Mouse (Mus musculus): Measurements from ENCODE around the gene Map3k19.

Map3k19 gene

DNA sequence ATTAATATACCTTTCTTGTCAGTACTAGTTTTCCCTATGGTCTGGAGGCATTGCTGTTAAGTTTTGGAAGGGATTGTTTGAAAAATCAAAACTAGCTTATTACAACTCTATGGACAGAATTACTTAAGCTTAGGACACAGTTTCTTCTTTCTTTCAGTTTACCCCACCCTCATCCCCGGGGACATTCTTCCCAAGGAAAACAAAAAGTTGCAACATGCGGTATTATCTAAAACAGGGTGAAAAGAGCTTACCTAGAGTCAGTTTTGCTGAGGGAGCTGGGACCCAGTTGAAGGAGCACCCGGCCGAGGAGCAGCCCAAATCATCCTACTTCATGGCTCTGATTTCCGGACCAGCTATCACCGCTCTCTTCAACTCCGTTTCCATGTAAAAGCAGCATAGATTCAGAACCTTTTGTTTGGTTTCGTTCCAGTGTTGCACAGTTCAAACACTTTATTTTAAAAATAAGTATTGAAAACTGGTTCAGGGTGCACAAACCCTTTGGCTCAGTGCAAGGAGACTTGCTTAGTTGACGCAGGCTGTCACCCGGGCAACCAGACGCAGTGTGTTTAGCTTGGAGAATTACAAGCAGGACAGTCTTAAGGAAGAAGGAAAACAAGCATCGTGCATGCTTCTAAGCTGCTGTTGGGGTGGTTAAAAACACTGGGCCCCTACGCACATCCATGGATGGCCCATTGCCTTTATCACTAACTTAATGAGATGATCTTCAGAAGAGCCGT is at the start of gene Map3k19:
Gene Map3k19, minus strand, starts transcription at position 546 of the 737 bp plus-strand sequence.
- in situ Hi-C loops (cut with MseI, MboI), result no loop called here

DNA sequence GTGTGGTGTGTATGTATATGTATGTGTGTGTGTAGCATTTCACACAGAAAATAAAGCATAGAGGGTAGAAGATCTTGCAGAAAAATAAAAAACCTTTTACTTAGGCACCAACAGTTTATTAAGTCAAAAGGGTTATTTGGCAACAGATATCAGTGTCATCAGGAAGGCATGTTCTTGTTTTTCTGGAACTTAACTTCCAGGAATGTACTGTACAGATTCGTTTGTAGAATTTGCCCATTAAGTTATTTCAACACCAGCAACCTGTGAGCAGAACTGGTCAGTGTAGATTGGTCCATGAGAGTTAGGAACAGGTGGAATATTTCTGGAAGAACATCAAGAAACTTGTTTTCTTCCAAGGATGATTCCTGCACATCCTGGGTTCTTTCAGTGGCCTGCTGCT is 44.6 kb upstream of the Map3k19 start:
- in situ Hi-C loops (cut with MseI, MboI), result no loop called here

DNA sequence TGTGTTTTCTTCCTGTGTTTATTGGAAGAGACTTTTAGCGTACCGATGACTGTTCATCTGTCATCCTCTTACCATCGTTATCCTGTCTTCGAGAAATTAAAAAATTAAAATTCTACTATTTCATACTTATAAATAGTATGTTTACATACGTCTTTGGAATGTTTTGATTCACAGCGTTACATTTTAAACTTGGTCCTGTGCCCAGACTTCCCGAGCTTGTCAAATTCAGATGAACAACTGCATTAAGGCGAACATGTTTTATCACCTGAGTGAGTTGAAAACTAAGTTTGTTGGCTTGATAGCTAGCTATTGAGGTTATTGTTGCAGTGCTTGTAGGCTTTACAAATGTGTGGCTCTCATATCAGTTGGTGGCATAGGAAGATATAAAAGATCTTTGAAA is 14.4 kb upstream of the Map3k19 start:
- in situ Hi-C loops (cut with MseI, MboI), result no loop called here

DNA sequence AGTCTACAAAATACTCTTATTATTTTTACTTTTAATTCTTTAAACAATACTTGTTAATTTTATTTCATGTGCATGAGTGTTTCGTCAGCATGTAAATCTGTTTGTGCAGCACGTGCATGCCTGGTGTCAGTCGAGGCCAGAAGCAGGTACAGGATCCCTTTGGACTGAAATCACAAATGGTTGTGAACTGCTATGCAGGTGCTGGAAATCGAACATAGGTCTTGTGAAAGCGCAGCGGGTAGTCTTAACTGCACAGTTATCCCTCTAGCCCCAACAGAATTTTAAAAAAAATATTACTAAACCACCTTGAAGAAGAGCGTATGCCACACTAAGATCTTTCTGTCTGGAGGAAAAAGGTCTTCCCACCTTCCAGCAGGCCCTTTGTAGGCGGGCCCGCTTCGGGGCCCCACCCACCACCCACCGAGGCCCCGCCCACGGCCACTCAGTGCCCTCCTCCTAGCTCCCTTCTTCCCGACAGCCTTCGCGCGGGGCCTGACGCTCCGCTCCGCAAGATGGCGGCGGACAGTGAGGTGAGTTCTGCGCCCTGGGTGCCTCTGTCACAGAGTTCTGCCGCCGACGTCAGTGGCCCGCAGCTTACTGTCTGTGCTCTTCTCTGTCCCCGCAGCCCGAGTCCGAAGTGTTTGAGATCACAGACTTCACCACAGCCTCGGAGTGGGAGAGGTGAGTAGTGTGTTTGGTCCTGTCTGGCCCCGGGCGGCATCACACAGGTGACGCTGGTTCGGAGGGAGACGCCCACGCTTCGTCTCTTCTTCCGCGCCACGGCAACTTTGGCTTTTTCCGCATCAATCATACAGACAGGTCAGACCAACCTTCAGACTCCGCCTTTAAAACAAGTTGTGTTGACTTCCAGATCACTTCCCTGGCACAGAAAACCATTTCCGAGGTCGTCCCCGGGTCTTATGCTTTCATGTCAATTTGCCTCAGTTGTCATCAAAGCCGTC is 13.8 kb upstream of the Map3k19 start, which contains the start of gene Rab3gap1:
Gene Rab3gap1, plus strand, starts transcription at position 474 of the 962 bp plus-strand sequence.
- in situ Hi-C loops (cut with MseI, MboI), result no loop called here

DNA sequence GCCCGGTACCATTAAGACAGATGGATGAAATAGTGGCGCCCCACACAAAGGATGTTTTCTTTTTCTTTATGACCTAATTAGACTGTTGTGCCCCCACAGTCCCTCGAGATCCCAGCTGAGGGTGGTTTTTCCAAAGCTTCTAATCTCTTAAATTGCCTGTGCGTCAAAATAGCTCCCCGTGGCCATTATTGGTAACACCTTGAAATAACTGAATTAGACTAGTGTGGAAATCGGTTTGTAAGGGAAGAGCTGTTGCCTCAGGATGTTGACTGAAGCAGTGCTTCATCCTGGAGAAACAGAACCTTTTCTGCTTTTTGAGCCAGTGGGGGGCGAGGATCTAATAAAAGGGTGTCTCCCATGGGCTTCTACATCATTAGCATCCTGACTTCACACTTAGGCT is 9.0 kb upstream of the Map3k19 start:
- in situ Hi-C loops (cut with MseI, MboI), result no loop called here

DNA sequence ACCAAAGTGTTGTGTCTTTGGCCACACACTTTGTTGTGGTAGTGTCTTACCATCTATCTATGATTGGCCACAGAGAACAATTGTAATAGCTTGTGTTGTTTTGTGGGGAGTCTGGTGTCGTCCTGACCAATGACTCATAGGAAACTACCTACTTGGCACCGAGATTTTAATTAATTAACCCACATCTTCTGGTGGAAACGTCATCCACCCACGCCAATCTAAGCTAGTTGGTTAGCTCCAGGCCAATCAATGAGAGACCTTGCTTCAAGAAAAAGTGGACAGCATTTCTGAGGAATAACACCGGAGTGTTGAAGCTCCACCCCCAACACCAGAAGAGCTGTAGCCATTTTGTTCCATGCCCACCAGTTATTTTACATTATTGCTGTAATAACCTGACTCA is 7.1 kb upstream of the Map3k19 start:
- in situ Hi-C loops (cut with MseI, MboI), result no loop called here

DNA sequence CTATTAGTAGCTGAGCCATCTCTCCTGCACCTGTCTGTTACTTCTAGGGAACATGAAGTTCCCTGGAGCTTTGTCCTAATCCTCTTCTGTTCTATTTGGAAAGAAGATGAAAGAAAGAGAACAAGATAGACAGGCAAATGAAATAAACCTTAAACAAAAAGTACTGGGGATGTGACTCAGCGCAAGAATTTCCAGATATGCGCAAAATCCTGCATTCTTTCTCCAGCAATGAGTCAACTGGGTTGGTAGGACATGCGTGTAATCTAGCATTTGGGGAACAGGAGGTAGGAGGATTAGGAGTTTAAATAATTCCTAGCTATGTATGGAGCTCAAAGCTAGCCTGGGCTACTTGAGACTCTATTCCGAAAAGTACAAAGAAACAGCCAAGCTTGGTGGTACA is 5.7 kb upstream of the Map3k19 start:
- in situ Hi-C loops (cut with MseI, MboI), result no loop called here

DNA sequence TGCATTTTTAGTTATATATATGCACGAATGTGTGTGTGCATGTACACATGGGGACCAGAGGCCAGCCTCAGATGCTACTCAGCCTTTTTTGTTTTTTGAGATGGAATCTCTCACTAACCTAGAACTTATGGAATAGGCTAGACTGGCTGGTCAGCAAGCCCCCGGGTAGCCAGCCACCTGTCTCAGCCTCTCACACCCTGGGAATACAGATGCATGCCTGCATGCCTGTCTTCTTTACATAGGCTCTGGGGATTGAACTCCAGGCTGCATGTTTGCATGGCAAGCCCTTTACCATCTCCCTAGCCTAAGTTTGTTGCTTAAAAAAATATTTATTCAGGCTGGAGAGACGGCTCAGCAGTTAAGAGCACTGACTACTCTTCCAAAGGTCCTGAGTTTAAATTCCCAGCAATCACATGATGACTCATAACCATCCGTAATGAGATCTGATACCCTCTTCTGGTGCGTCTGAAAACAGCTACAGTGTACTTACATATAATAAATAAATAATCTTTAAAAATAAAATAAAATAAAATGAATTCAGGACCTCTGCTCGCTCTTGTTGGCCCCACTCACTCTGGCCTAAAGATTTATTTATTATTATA is 5.1 kb upstream of the Map3k19 start:
- in situ Hi-C loops (cut with MseI, MboI), result no loop called here

DNA sequence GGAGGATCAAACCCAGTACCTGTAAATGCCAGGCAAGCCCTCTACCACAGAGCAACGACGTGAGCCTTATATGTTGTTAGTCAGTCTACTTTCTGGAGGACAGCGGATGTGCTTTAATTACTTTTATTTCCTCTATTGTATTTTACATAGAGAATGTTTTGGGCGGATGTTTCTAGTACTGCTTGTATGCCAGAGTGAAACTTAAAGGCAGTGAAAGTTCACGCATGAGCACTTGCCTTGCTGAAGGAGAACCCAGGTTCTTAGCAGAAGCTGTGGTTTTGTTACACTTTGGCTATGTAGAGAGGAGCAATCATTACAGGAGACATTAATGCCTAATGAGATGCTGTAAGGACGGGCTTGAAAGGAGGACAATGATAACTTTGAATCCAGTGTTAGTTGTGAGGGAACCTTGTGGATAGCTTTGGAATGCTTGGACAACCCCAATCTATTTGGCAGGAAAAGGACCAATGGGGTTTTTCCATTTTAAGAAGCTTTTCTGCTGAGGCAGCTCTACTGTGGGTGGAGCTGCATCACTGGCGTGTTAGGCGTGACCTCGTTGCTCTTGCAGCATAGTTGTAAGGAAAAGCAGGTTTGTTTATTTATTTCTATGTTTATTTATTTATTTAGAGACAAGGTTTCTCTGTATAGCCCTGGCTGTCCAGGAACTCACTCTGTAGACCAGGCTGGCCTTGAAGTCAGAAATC is 4.3 kb upstream of the Map3k19 start:
- in situ Hi-C loops (cut with MseI, MboI), result no loop called here

DNA sequence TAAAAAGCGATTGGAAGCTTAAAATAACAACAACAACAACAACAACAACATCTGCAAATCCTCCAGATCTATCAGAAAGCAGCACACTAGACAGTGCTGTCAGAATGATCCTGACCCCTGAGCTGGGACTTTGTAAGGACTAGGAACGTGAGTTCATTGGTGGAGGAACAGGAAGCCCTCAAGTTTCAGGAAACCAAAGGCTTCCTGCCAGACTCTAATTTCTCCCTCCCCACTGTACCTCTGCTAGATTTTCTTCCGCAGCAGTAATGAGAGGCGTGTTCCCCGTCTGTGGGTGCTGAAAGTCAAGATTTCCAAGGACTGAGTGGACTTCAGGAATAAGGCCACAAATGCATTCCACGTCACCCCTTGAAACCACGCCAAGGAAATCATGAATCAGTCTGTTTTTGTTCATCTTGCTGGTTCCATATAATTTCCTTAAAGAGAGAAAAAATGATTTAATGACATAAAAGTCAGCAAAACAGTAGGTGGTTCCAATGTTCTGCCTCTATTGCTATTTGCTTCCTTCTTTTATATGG is 4.7 kb downstream of the Map3k19 start:
- in situ Hi-C loops (cut with MseI, MboI), result no loop called here

DNA sequence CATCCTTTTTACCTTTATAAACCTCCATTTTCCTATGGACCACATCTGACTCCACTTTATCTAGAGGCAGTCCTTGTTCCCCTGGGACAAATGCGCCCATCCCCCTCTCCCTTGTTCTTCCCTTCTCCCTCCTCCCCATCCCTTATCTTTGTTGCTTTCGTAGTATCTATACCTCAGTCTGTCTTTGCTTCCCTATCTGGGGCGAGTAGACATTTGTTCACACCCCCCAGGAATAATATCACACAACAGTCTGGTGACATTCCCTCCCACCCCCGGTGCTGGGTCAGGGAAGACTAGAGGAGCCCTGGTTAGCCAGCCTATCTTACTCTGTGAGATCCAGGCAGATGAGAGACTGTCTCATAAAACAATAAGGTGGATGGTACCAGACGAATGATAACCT is 9.4 kb downstream of the Map3k19 start:
- in situ Hi-C loops (cut with MseI, MboI), result no loop called here

DNA sequence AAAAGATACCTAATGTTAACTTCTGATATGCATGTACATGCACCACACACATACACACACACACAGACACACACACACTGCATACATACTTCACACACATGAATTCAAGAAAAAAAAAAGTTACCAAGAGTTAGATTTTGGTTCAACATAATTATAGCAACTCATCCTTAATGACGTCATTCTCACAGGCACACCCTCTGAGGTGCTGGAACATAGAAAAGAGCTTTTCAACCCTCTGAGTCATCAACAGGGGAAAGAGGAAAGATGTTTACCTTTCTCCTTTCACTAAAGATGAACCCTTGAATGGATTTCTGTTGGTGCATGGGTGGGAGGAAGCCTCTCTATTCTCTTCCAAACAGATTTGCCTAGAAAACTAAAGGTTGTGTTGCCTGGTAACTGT is 16.2 kb downstream of the Map3k19 start:
- in situ Hi-C loops (cut with MseI, MboI), result no loop called here

DNA sequence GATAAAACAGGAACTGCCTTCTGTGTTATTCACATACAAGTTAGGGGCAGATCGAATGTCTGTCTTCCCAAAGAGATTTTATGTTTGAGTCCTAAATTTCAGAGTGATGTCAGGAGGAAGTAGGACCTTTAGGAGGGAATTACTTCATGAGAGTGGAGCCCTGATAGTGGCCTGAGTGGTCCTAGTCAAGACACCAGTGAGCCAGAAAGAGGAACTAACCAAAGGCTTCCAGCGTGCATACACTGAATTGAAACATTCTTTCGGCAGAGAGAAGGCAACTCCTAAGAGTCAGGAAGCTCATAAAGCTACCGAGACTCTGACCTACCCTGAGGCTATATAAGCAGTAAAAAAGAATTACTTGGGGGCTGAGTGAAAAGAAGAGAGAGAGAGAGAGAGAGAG is 18.2 kb downstream of the Map3k19 start:
- in situ Hi-C loops (cut with MseI, MboI), result no loop called here

DNA sequence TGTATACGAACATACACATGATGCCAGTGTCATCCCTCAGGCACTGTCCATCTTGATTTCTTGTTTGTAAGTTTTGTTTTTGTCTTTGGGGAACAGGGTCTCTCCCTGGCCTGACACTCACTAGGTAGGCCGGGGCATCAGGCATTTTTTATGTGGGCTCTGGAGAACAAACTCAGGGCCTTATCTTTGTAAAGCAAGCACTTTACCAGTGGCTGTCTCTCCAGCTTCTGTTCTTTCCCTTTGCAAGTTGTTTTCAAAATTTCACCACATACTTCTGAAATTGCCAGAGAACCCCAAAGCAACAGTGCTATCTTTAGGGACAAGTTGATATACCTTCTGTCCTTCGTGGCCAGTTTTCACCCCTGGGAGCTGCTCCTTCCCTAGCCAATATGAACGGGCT is 20.6 kb downstream of the Map3k19 start:
- in situ Hi-C loops (cut with MseI, MboI), result no loop called here

DNA sequence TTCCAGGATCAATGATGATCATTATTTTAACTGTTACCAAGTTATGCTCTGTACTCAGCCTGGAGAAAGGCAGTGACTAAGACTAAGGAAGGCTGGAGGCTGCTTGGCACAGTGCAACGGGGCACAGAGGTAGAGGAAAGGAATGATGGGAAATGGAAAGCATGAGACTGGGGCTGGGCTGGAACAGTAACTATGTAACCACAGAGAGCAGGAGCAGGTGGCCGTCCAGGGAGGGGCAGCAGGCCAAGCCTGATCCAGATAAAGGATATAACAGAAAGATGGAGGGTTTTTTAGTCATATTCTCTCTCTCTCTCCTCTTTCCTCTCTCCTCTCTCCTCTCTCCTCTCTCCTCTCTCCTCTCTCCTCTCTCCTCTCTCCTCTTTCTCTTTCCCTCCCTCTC is 21.1 kb downstream of the Map3k19 start:
- in situ Hi-C loops (cut with MseI, MboI), result no loop called here

DNA sequence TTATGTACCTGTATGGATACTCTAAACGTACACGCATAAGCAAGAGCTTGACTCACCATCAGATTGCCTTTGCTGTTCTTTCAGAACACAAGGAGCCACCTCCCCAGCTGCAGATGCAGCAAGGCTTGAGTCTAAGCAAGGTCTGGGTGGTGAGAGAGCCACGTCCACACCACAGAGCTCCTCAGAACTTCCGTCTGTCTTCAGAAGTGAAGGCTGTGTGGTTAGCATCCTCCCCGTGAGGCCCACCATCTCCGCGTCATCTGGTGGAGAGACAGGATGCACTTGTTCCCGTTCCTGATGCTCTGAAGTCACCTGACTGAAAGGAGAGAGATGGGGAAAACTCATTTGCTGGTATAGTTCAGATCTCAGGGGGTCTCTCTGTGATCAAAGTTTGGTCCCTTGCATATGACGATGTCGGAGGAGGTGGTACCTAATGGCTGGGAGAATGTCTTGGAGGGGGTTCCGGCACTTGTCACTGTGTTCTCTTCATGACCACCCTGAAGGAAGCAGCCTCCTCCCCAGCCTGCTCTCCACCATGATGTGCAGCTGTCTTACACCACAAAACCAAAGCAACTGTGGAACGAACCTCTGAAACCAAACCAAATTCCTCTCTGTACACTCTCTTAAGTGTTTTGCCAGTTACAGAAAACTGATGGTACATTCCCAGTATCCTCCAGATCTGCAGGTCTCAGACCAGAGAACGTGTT is 24.5 kb downstream of the Map3k19 start:
- in situ Hi-C loops (cut with MseI, MboI), result no loop called here

DNA sequence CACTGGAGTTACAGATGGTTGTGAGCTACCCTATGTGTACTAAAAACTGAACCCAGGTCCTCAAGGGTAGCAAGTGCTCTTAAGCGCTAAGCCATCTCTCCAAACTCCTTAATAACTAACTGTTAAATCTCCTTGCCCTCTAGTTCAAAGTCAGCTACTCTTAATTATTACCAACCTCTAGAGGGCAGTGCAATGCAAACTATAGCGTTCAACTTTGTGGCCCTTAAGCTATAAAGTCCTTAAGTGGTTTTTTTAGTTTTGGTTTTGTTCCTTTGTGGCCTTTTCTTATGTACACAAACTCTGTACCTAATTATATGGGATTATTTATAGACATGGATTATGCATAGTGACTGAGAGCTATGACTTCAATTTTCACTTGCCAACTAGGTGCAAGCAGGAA is 27.5 kb downstream of the Map3k19 start:
- in situ Hi-C loops (cut with MseI, MboI), result no loop called here

DNA sequence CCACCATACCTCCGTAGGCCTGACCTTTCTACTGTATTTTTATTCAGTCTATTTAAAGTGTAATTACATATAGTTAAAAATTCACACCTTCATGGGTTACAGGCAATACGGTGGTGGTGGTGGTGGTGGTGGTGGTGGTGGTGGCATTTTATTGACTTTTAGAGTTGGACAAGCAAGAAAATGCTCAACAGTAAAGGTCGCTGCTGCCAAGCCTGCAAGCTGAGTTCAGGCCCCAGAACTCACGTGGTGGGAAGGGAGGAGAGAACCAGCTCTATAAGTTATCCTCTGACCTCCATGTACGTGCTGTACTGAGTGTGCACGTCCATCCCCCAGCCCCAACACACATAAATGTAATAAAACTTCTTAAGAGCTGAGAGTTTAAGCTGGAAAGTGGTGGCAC is 38.5 kb downstream of the Map3k19 start:
- in situ Hi-C loops (cut with MseI, MboI), result no loop called here

DNA sequence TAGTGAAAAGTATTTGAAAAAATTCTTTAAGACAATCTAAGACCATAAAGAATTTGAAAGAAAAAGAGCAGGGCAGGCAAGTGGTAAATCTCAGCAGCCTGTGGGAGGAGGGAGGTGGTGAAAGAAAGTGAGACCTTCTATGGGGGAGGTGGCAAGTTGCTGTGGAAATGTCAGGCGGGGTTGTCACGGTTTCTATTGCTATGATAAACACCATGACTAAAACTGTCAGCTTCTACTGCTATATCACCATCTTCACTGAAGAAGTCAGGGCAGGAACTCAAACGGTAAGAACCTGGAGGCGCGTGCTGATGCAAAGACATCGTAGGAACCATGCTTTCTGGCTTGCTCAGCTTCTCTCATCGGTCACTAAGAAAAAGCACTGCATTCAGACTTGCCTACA is 41.9 kb downstream of the Map3k19 start:
- in situ Hi-C loops (cut with MseI, MboI), result no loop called here

DNA sequence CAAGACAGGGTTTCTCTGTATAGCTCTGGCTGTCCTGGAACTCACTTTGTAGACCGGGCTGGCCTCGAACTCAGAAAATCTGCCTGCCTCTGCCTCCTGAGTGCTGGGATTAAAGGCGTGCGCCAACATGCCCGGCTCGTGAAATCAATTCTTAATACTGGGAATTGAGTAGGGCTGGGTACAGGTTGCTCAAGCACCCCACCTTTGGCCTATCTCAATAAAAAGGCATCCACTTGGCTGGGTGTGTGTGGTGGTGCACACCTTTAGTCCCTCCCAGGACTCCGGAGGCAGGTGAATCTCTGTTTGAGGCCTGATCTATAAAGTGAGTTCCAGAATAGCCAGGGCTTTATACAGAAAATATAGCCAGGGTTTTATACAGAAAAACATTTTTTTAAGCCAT is 46.2 kb downstream of the Map3k19 start:
- in situ Hi-C loops (cut with MseI, MboI), result no loop called here

DNA sequence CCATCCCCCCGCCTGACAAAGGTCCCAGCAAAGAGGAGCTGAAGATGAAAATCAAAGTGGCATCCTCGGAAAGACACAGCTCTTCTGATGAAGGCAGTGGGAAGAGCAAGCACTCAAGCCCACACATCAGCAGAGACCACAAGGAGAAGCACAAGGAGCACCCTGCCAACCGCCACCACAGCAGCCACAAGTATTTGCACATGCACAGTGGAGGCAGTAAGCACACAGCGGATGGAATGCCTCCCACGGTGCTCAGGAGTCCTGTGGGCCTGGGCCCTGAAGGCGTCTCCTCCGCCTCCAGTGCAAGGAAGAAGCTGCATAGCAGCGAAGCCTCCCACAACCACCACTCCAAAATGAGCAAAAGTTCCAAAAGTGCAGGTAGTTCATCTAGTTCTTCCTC is 51.9 kb downstream of the Map3k19 start:
- in situ Hi-C loops (cut with MseI, MboI), result no loop called here
